Mouse (Mus musculus) erythroblast, adult 5-6 weeks (primary cell): ENCODE results near the gene B3gnt2. TPM values are rescaled to one million over a fixed set of nuclear protein-coding genes. Genes with fewer than 3 reads are reported as not detected.

Source experiments
- ATAC-seq: replicated peaks from 2 replicates; pipeline ENCODE4 v1.8.0; 2016; ENCODE audit warnings: moderate number of reproducible peaks, mild to moderate bottlenecking, moderate TSS enrichment, inconsistent platforms; ENCODE audit not compliant: poor library complexity, low FRiP score, severe bottlenecking
- total RNA-seq, 2 experiments: library from RNA; stranded (forward) in 1 of 2; stranded (reverse) in 1 of 2; fragments of 150-400 nt in 1 of 2; fragments of 200-764, 138-1000 nt in 1 of 2; gene quantifications; 2 replicates each; pipeline versions ENCODE4 v1.2.3 to v1.2.4; 2015 to 2017; ENCODE audit warnings: low replicate concordance in 2 of 2

Gene B3gnt2
- total RNA-seq, 2 experiments from 2014 or later, result 0.09 TPM; not detected in 1

DNA sequence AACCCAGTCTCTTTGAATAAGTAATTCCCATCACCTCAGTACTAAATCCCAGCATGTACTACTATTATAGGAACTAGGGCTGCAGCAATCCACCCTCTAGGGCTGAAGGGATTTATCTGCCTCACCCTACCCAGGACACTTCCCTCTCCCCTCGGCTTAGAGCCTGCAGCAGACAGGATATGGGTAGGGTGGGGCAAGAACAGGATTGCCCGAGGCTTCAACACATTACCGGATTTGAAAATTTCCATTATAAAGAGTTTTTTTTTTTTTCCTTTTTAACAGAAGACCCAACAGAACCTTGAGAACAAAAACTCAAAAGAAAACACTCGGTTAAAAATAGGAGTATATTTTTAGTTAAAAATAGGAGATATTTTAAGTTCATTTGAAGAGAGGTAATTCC, 9.3 kb downstream of the B3gnt2 start:
- ATAC-seq, result no peak

DNA sequence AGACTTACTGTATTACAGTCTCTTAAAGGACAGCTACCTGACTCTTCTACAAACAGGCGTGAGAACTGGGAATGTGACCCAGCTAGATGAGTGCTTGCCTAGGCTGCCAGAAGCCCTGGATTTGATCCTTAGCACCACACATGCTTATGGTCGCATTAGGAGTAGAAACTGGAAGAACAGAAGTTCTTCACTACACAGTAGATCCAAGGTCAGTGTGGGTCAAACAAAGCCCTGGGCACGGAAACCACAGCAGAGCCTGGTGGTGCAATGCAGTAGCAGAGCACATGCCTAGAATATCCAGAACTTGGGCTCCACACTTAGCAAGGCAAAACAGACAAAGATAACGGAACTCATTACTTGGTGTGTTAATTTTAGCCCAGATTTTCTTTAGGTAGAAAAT, 10.7 kb downstream of the B3gnt2 start:
- no peak for ATAC-seq

DNA sequence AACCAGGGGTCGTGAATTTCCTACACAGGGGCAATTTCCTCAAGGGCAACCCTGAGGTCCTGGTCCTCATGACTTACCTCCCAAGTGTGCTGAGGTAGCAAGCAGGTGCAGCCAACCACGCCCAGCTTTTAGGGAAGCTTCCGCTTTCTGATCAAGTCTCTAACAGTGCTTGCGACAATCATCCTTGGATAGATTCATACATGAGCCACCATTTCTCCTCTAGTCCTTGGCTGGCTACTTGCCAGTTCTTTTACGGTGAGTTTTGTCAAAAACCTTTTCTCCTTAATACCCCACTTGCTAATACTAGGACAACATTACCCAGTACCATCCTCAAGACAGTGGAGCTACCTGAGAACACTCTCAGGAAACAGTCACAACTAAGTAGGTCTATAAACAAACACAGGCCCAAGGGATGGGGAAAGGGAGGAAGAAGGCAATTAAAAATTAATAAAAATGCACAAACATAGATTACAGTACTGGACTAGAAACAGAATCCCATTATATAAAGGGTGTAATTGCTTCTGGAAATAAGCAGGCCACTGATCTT, 12.0 kb downstream of the B3gnt2 start:
- ATAC-seq, result no peak

DNA sequence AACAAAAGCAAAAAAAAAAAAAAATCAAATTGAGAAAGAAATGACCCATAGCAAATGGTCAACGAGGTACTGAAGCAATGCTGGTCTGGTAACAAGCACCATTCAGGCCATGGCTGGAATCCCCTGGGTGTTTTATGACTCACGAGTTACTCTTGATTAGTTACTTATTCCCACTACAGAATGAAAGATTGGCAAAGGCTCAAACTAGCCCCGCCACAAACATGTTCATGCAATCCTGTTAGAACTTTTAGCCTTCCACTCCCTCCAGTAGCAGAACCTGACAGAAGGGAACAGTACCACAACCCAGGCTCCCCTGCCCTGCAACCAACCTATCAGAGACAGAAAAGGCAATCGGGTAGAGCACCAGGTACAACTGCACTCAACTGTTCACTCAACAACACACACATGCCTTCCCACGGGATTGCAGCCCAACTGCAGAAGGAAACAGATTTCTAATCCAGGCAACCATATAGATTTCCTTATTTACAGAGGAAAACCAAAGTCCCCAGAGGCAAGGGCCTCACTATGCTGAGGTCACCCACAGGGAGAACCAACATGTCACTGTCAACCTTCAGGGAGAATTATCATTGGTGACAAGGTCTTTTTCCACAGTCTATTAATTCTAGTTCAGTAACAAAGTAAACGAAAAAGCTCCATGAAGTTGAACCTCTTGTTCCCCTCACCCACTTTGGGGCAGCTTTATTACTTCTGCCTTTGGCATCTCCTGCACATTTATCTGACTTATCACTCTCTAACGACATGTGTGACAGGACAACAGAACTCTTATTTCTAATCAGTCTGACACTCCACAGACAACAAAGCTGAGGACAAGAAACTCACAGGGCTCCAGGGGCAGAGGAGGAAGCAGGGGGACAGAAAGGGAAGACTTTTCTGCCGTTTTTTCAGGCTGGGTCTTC, 12.8 kb downstream of the B3gnt2 start:
- no peak for ATAC-seq

DNA sequence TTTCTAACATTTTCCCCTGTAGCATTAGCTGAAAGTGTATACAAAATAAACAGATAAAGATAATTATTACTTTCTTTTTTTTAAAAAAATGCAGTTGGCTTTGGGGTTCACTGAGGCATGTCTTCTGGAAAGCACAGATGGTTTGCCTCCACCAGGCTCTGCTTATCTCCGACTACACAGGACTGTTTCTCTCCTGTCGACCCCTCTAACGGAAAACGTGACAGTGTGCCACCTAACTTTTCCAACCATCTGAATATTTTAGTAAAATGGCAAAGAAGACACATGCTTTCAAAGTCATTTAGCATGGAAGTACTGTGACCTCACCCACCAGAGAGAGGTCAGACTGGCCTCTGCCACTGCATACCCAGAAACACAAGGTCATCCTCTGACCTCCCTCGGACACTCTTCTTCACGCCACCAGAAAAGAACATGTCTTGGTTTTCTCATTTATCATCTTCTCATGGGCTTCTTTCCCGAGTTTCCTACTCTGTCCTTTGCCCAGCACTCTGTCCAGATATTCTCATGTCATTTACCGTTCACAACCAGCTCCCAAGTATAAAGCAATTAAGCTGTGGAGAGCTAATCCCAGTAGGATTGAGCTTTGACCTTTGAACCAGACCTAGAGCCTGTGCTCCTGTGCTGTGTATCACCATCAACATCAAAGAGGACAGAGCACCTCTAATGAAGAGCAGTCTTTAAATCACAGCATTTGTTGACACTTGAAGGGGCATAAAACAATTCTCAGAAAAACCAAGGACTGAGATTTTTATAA, 13.6 kb downstream of the B3gnt2 start:
- no peak for ATAC-seq

DNA sequence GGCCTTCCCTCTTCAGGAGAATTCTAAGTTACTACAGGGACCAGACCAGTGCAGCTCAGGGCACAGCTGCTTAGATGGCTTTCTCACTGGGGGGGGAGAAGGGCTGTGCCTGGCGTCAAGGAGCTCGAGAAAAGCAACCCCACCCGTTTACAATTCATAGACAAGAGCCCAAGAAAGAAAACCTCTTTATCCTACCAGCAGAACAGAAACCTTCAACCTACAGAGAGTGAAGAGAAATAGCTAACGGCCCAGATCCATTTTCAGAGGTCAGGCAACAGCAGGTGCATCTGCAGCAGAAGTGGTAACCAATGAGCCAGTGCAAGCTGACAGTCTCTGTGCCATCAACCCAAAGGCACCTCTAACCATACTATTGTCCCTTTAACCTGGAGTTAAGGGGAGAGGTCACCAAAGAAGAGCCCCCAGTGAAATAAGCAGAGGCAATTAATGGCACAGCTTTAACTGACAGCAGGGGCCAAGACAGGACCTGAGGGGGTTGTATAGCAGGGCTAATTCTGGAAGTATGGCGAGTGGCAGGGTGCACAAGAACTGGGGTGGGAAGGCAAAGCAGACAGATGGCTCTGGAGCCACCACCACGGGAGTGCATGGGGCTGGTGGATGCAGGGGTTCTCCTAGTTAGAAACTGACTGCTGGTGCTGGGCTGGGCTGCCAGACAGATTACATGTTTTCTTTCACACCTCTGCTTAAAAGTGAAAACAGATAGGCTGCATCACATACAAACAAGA, 14.5 kb downstream of the B3gnt2 start:
- no peak for ATAC-seq

DNA sequence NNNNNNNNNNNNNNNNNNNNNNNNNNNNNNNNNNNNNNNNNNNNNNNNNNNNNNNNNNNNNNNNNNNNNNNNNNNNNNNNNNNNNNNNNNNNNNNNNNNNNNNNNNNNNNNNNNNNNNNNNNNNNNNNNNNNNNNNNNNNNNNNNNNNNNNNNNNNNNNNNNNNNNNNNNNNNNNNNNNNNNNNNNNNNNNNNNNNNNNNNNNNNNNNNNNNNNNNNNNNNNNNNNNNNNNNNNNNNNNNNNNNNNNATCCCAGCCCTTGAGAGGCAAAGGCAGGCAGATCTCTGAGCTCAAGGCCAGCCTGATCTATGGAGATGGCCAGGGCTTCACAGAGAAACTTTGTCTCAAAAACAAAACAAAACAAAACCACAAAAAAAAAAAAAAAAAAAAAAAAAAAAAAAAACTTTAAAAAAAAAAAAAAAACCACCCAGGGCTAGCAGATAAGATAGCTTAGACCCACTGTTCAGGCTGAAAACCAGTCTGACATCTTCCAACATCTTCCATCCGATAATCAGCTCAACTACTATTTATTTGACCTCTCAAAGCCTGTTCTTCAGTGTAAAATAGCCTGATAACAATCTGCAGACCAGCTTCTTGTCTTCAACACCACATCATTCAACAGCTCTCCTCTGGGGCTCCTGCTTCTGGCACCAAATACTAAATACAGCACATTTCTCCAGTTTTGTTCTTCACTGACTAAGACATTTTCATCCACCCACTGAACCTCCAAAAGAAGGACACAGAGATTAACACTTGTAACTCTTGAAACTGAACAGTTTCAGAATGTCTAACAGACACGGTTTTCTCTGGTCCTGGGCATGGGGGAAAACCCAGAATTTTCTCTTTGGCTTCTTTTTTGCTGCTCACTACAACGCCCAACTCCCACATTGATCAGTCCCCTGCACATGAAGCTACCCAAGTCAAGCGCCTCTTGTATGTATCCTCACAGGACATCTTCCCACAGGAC, 15.7 kb downstream of the B3gnt2 start:
- ATAC-seq, result no peak

DNA sequence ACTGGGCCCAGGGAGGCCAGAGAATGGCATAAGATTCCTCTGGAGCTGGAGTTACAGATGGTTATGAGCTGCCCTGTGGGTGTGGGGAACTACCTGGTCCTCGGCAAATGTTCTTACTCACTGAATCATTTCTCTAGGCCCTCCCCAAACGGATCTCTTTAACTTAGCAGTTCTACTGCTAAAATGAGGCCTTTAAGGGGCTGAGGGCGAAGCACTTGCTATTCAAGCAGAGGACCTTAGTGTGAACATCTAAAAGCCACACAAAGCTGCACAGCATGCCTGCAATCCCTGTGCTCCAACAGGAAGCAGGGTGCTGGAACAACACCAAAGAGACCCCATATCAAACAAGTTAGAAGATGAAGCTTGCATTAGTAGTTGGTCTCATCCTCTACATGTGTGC, 21.3 kb downstream of the B3gnt2 start:
- ATAC-seq, result no peak

DNA sequence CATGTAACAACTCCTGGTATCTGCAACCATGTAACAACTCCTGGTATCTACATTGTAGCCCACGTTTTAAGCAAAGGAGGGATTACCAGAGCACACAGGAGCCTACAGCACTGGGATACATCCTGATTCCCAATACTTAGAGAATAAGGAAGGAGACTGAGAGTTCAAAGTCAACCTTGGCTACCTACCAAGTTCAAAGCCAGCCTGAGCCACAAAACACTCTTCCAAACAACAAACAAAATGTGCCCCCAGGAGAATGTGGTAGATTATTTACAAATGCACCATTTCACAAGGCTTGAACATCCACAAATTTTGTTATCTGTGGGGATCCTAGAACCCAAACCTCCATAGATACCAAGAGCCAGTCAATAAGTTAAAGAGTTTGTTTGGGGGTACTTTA, 22.4 kb downstream of the B3gnt2 start:
- ATAC-seq, result no peak

DNA sequence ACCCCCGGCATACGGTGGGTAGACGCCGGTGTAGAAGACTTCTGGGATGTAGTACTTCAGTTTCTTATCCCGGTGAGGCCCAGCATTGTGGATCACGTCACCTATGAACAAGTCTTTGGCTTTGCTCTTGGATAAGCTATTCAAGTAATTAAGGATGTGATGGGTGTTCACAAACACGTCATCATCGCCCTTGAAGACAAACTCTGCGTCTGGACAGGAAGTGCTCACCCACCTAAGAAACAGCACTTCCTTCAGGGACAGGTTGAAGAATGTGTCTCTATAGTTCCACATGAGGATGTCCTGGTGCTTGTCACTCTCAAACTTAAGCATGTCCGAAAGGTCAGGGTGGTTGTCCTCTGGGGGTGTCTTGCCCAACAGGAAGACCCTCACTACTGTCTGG, 24.5 kb downstream of the B3gnt2 start:
- ATAC-seq, result no peak

DNA sequence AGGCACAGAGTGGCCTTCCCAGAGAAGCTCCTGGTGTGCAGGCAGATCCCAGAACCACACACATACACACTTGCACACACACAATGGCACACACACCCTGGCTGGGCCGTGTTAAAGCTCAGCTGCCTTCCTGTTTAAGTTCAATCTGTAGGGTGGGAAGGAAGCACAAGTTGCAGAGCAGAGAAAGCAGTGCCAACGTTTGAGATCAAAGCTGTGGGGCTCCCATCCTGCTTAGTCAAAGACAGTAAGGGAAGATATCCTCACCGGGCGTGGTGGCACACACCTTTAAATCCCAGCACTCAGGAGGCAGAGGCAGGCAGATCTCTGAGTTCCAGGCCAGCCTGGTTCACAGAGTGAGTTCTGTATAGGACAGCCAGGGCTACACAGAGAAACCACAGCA, 28.2 kb downstream of the B3gnt2 start:
- no peak for ATAC-seq

DNA sequence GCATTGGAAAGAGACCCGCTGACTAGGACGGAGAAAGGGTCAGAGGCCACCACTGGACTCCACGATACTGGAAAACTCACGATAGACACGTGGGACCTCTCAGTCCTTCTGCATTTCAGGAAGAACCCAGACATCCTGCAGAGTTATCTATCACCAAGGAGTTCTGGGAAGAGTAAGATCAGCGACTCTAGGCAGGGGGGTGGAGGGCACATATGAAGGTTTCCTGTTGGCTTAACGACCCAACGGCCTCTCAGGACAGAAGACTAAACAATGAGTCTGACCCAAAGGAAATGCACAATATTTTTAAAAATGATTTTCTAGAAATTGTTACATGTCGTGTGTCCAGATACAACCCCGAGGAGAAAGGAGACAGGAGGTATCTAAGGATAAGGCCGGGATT, 28.8 kb downstream of the B3gnt2 start:
- no peak for ATAC-seq

DNA sequence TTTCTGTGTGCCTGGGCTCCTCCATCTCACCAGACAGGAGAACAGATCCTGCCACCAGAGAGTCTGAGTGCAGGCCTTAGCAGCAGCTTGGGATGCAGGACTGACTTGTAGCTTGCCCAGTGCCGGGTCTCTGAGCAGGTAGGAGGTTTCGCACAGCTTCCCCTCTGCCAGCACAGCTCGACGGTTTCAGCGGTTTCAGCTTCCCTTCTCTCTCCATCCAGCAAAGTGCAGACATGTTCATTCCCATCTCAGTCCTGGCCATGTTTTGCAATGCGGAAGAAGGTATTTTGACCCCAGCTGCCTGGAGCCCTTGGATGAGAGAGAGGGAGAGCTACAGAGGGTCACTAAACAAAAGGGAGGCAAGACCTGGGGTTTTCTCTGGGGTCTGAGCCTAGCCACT, 30.1 kb downstream of the B3gnt2 start:
- no peak for ATAC-seq

DNA sequence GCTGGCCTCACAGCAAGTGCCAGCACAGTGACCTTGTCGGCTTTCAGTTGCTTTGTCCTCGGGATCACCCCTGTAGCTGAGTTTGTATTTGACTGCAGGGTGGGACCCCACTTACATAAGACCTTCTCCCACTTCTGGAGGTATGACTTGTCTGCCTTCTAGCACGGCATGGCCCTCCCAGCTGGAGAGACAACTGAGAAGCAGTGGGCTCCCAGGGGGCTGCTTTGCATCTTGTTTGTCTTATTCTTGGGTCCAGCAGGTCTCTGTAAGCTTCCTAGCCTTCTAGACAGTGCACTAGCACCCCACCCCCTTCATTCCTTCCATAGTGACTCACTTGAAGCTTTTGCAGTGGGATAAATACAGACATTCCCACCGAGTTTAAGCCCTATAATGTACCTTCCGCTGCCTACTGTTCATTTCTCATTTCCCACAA, 30.6 kb downstream of the B3gnt2 start:
- no peak for ATAC-seq

DNA sequence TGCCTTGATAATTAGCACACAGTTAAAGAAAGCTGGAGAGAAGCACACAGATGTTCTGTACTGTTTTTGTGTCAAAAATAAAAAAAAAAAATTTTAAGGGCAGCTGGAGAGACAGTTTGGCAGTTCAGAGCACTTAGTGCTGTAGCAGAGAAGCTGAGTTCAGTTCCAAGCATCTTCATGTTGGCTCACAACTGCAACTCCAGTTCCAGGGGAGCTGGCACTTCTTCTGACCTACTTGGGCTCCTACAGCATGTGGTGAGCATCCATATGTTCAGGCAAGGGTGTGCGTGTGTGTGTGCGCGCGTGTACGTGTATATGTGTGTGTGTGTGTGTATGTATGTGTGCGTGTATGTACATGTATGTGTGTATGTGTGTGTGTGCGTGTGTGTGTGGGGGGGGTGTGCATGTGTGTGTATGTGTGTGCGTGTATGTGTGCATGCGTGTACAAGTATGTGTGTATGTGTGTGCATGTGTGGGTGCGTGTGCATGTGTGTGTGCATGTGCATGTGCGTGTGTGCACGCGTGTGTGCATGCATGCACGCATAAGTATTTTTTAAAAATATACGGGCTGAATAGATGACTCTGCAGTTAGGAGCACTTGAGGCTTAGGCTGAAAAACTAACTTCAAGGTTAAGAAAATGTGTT, 31.7 kb downstream of the B3gnt2 start:
- ATAC-seq, result no peak

DNA sequence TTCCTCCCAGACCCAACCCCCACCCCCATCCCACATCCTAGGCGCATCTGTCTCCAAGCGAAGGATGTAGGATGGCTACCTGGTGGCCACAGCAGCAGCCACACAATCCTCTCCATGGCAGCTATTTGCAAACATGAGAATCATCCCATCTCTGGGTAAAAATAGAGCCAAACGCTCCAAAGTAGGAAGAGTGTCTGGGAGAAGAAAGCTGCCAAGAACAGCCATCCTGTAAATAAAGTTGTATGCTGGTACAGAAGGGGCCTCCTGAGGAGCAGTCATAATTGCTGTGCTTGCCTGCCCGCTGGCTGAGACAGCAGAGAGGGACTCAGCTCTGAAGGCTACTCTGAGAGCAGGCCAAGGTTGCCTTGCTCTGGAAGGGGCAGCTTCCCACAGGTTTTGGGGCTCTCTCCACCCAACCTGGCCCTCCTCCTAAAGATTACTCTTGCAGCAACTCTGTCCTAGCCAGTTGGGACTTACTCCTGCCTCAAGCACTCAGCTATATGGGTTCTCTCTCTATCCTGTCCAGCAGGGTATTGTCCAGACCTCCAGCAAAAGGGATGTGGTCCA, 33.2 kb downstream of the B3gnt2 start:
- ATAC-seq, result no peak

DNA sequence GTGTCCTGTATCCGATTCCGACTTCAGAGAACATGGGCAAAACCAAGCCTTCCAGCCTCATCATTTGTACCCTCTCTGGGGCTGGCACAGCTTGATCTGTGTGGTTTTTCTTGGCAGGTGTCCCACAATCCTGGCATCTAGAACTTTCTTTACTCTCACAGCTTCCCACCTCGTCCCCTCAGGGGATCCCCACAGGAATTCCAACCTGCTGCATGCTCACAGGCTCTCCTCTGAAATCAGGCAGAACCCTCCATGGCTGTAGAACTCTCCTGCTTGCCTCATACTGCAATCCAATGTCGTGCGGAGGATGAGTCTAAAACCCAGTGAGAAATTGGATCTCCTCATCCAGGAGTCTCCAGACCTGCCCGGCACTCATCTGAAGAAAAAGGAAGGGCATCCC, 34.1 kb downstream of the B3gnt2 start:
- ATAC-seq, result no peak

DNA sequence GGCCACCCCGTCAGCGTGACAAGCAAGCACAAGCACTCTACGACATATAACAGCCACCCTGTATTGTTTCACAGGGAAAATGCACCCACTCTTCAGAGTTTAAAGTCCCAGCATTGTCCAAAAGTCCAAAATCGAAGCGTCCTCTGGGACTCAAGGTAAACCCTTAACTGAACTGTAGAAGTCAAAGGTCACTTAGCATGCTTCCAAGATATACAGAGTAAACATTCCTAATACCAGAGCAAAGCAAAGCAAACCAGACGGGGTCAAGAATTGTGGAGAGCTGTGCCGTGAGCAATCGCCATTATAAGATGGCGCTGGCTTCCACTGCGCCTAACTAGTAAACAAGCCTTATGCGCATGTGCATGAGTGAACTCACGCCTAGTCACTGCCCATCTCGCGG, 34.7 kb downstream of the B3gnt2 start:
- no peak for ATAC-seq
